ENCODE assay signal across 8 mouse cellular contexts in genomic region chr7:45126844-45127699, GRCm38 (mm10). TPM values are rescaled to one million over a fixed set of nuclear protein-coding genes. Genes with fewer than 3 reads are reported as not detected.
A peak's percentile ranks its signal among the peaks of the same experiment; 100 is the strongest.
DNase-seq lines count a peak whose midpoint lies in the region; ATAC-seq and TF ChIP-seq lines count a peak whose summit lies in the region.

No protein-coding gene starts in this region.

- H3K4me1 ChIP-seq in lung, embryonic 14.5 days (ENCODE audit: insufficient read depth) = peaks cover 19% of the 10 kb centered on the region
- H3K4me1 ChIP-seq in hindbrain, postnatal 0 days (ENCODE audit: insufficient read depth, low read length) = peaks cover 14% of the 10 kb centered on the region
- peaks cover 27% of the 10 kb centered on the region for H3K4me1 ChIP-seq in neural tube, embryonic 11.5 days (ENCODE audit: control insufficient read depth, insufficient read depth, low read length)

- H3K36me3 ChIP-seq in lung, embryonic 14.5 days (ENCODE audit: insufficient read depth) = peaks cover 48% of the 10 kb centered on the region
- peaks cover 35% of the 10 kb centered on the region for H3K36me3 ChIP-seq in hindbrain, postnatal 0 days (ENCODE audit: insufficient read depth, low read length)
- H3K36me3 ChIP-seq in neural tube, embryonic 11.5 days (ENCODE audit: control insufficient read depth, insufficient read depth, low read length) = peaks cover 28% of the 10 kb centered on the region

- no peaks in the 10 kb centered on the region for H3K27me3 ChIP-seq in lung, embryonic 14.5 days (ENCODE audit: insufficient read depth, low read length)
- H3K27me3 ChIP-seq in hindbrain, postnatal 0 days (ENCODE audit: insufficient read depth, low read length) = no peaks in the 10 kb centered on the region
- no peaks in the 10 kb centered on the region for H3K27me3 ChIP-seq in neural tube, embryonic 11.5 days (ENCODE audit: control insufficient read depth, insufficient read depth, low read length)

- DNase-seq in lung, embryonic 14.5 days = peak; percentile 46
- DNase-seq in lung, postnatal 14 days = no peak
- peak; percentile 24 for DNase-seq in c-Kit-positive CD71-positive TER-119-positive erythroid progenitor cells, embryonic 14.5 days (ENCODE audit: low spot score)
- no peak for DNase-seq in hindbrain, postnatal 0 days (ENCODE audit: low spot score)
- no peak for DNase-seq in neural tube, embryonic 11.5 days (ENCODE audit: low spot score)
- no peak for DNase-seq in gastrocnemius, adult 8-10 months (ENCODE audit: low spot score in 2 of 2)
- no peak for DNase-seq in layer of hippocampus, adult 8-10 months (ENCODE audit: low spot score in 2 of 2)

- TF ChIP-seq CTCF in lung, embryonic 14.5 days (IDR thresholded peaks at IDR 0.05; ENCODE audit: low read depth) = peak; percentile 47
- TF ChIP-seq CTCF in hindbrain, postnatal 0 days (IDR thresholded peaks at IDR 0.05; ENCODE audit: low read depth) = peak; percentile 46

- H3K9ac ChIP-seq in lung, embryonic 14.5 days = peak overlapping the region; percentile 97
- H3K9ac ChIP-seq in hindbrain, postnatal 0 days (replicated peaks; ENCODE audit: low read length) = peak overlapping the region; percentile 99
- peak overlapping the region; percentile 99 for H3K9ac ChIP-seq in neural tube, embryonic 11.5 days (ENCODE audit: low read length)

- peak overlapping the region; percentile 95 for H3K27ac ChIP-seq in lung, embryonic 14.5 days (ENCODE audit: low read depth)
- peak overlapping the region; percentile 91; the same call in 1 of the 2 replicates for H3K27ac ChIP-seq in hindbrain, postnatal 0 days
- peak overlapping the region; percentile 84 for H3K27ac ChIP-seq in neural tube, embryonic 11.5 days (ENCODE audit: low read depth, low read length)

- WGBS in lung, embryonic 14.5 days = 27% methylated on average over 21 of the region's 21 CpGs
- WGBS in hindbrain, postnatal 0 days = 49% methylated on average over 21 of the region's 21 CpGs
- WGBS in neural tube, embryonic 11.5 days = 49% methylated on average over 21 of the region's 21 CpGs

- peak overlapping the region; percentile 92 for H3K4me2 ChIP-seq in lung, embryonic 14.5 days
- H3K4me2 ChIP-seq in hindbrain, postnatal 0 days (ENCODE audit: low read depth, low read length) = peak overlapping the region; percentile 93
- H3K4me2 ChIP-seq in neural tube, embryonic 11.5 days (ENCODE audit: low read depth) = peak overlapping the region; percentile 96

- no peak for ATAC-seq in lung, embryonic 14.5 days (ENCODE audit: insufficient read depth)
- ATAC-seq in hindbrain, postnatal 0 days = no peak
- no peak for ATAC-seq in neural tube, embryonic 11.5 days (ENCODE audit: insufficient read depth, low FRiP score, low TSS enrichment)
- ATAC-seq in activated CD4-positive, CD25-positive, alpha-beta regulatory T cell, adult 4 months = no peak

- peak overlapping the region; percentile 67 for H3K4me3 ChIP-seq in lung, embryonic 14.5 days (ENCODE audit: low read depth, low read length)
- H3K4me3 ChIP-seq in hindbrain, postnatal 0 days (ENCODE audit: low read length) = peak overlapping the region; percentile 95
- peak overlapping the region; percentile 95 for H3K4me3 ChIP-seq in neural tube, embryonic 11.5 days (ENCODE audit: low read depth, low read length)

- H3K9me3 ChIP-seq in lung, embryonic 14.5 days (ENCODE audit: low read depth, low read length) = no peaks in the 10 kb centered on the region
- no peaks in the 10 kb centered on the region for H3K9me3 ChIP-seq in hindbrain, postnatal 0 days (ENCODE audit: low read length)
- no peaks in the 10 kb centered on the region for H3K9me3 ChIP-seq in neural tube, embryonic 11.5 days (ENCODE audit: control insufficient read depth, low read length)

RNA-seq across cellular contexts. Expression of gene Rpl13a, which starts 1.5 kb away (rescaled TPM):
- polyA plus RNA-seq in lung, embryonic 14.5 days (2014; fragmentation: Nextera tagmentation; extraction: Ambion mirVana) = 1,527 and 1,587 TPM in 2 replicates
- total RNA-seq in hindbrain, postnatal 0 days (2014; rRNA removed) = 1,377 and 1,807 TPM in 2 replicates
- 800 and 828 TPM in 2 replicates for polyA plus RNA-seq in hindbrain, postnatal 0 days (2015; fragmentation: Nextera tagmentation; extraction: Ambion mirVana)
- 1,071 and 1,190 TPM in 2 replicates for polyA plus RNA-seq in neural tube, embryonic 11.5 days (2014; fragmentation: Nextera tagmentation; extraction: Ambion mirVana)
- 1,000 to 10,000 TPM; 7,090 to 8,122 TPM for polyA plus RNA-seq in activated CD4-positive, CD25-positive, alpha-beta regulatory T cell, adult 4 months (2017; shearing (Covaris generic))
- total RNA-seq in gastrocnemius, adult 8-10 months (2022) = 100 to 1,000 TPM; 647 to 843 (median 690) TPM
- 1,000 to 10,000 TPM in 1 of 4 experiments, 100 to 1,000 TPM in 3; 731 to 1,022 (median 859) TPM for total RNA-seq in layer of hippocampus, adult 8-10 months (2022)

RNA-seq across cellular contexts. Expression of gene Rps11, which starts 2.8 kb away (rescaled TPM):
- 1,873 and 1,878 TPM in 2 replicates for polyA plus RNA-seq in lung, embryonic 14.5 days (2014; fragmentation: Nextera tagmentation; extraction: Ambion mirVana)
- 743 and 824 TPM in 2 replicates for total RNA-seq in hindbrain, postnatal 0 days (2014; rRNA removed)
- polyA plus RNA-seq in hindbrain, postnatal 0 days (2015; fragmentation: Nextera tagmentation; extraction: Ambion mirVana) = 768 and 794 TPM in 2 replicates
- 1,454 and 1,462 TPM in 2 replicates for polyA plus RNA-seq in neural tube, embryonic 11.5 days (2014; fragmentation: Nextera tagmentation; extraction: Ambion mirVana)
- polyA plus RNA-seq in activated CD4-positive, CD25-positive, alpha-beta regulatory T cell, adult 4 months (2017; shearing (Covaris generic)) = 1,000 to 10,000 TPM; 4,562 to 5,652 TPM
- total RNA-seq in gastrocnemius, adult 8-10 months (2022) = 100 to 1,000 TPM; 471 to 554 (median 519) TPM
- 100 to 1,000 TPM; 439 to 619 (median 513) TPM for total RNA-seq in layer of hippocampus, adult 8-10 months (2022)

RNA-seq across cellular contexts. Expression of gene Gm45713, which starts 9.0 kb away (rescaled TPM):
- 1.2 and 1.4 TPM in 2 replicates for polyA plus RNA-seq in lung, embryonic 14.5 days (2014; fragmentation: Nextera tagmentation; extraction: Ambion mirVana)
- not detected in 2 replicates for total RNA-seq in hindbrain, postnatal 0 days (2014; rRNA removed)
- polyA plus RNA-seq in hindbrain, postnatal 0 days (2015; fragmentation: Nextera tagmentation; extraction: Ambion mirVana) = 0.15 TPM in 1 of 2 replicates, not detected in the other
- 0.21 and 0.30 TPM in 2 replicates for polyA plus RNA-seq in neural tube, embryonic 11.5 days (2014; fragmentation: Nextera tagmentation; extraction: Ambion mirVana)
- not detected for polyA plus RNA-seq in activated CD4-positive, CD25-positive, alpha-beta regulatory T cell, adult 4 months (2017; shearing (Covaris generic))
- total RNA-seq in gastrocnemius, adult 8-10 months (2022) = not detected
- not detected for total RNA-seq in layer of hippocampus, adult 8-10 months (2022)

RNA-seq across cellular contexts. Expression of gene Flt3l, which starts 9.2 kb away (rescaled TPM):
- 0.72 and 1.1 TPM in 2 replicates for polyA plus RNA-seq in lung, embryonic 14.5 days (2014; fragmentation: Nextera tagmentation; extraction: Ambion mirVana)
- 5.8 and 8.0 TPM in 2 replicates for total RNA-seq in hindbrain, postnatal 0 days (2014; rRNA removed)
- 2.1 and 3.0 TPM in 2 replicates for polyA plus RNA-seq in hindbrain, postnatal 0 days (2015; fragmentation: Nextera tagmentation; extraction: Ambion mirVana)
- polyA plus RNA-seq in neural tube, embryonic 11.5 days (2014; fragmentation: Nextera tagmentation; extraction: Ambion mirVana) = 0.76 and 0.85 TPM in 2 replicates
- polyA plus RNA-seq in activated CD4-positive, CD25-positive, alpha-beta regulatory T cell, adult 4 months (2017; shearing (Covaris generic)) = 100 to 1,000 TPM; 118 to 125 TPM
- total RNA-seq in gastrocnemius, adult 8-10 months (2022) = 1 to 10 TPM in 3 of 4 experiments, under 1 TPM in 1; 0.94 to 2.7 (median 2.3) TPM
- 10 to 100 TPM; 10.0 to 12.0 (median 10.4) TPM for total RNA-seq in layer of hippocampus, adult 8-10 months (2022)

RNA-seq across cellular contexts. Expression of gene Fcgrt, which starts 23.4 kb away (rescaled TPM):
- 56.4 and 57.0 TPM in 2 replicates for polyA plus RNA-seq in lung, embryonic 14.5 days (2014; fragmentation: Nextera tagmentation; extraction: Ambion mirVana)
- total RNA-seq in hindbrain, postnatal 0 days (2014; rRNA removed) = 32.9 and 43.6 TPM in 2 replicates
- 43.8 and 45.9 TPM in 2 replicates for polyA plus RNA-seq in hindbrain, postnatal 0 days (2015; fragmentation: Nextera tagmentation; extraction: Ambion mirVana)
- polyA plus RNA-seq in neural tube, embryonic 11.5 days (2014; fragmentation: Nextera tagmentation; extraction: Ambion mirVana) = 11.3 and 12.8 TPM in 2 replicates
- 1 to 10 TPM in 1 of 2 experiments, under 1 TPM in 1; 0.78 to 1.1 TPM for polyA plus RNA-seq in activated CD4-positive, CD25-positive, alpha-beta regulatory T cell, adult 4 months (2017; shearing (Covaris generic))
- total RNA-seq in gastrocnemius, adult 8-10 months (2022) = 10 to 100 TPM; 23.8 to 37.0 (median 30.0) TPM
- total RNA-seq in layer of hippocampus, adult 8-10 months (2022) = 10 to 100 TPM; 16.8 to 23.4 (median 20.1) TPM

Comparison
In these comparisons a context has a peak if more than half of its experiments do, and no peak if none do; other contexts are left out.
1. DNase-seq: peak in lung, embryonic 14.5 days (single experiment) and c-Kit-positive CD71-positive TER-119-positive erythroid progenitor cells, embryonic 14.5 days (single experiment); none in lung, postnatal 14 days (single experiment), hindbrain, postnatal 0 days (single experiment), neural tube, embryonic 11.5 days (single experiment), gastrocnemius, adult 8-10 months (0 of 2) and layer of hippocampus, adult 8-10 months (0 of 2).
2. Peak in every context shown above with its lines, with median percentiles within 50 percentile points of each other: H3K27ac ChIP-seq, H3K4me2 ChIP-seq, H3K4me3 ChIP-seq and H3K9ac ChIP-seq.